Mouse (Mus musculus) right cerebral cortex, postnatal 25 days (tissue): ENCODE measurements at regions not wholly inside any gene's neighbourhood (a gene's known extent, or its start where the extent isn't known, plus 50 kb on each side); places are given as distances from the start of the nearest gene placed in this dataset.

Source experiments
- DNase-seq: peaks from one replicate; pipeline ENCODE4 v3.0.0; 2022

DNA sequence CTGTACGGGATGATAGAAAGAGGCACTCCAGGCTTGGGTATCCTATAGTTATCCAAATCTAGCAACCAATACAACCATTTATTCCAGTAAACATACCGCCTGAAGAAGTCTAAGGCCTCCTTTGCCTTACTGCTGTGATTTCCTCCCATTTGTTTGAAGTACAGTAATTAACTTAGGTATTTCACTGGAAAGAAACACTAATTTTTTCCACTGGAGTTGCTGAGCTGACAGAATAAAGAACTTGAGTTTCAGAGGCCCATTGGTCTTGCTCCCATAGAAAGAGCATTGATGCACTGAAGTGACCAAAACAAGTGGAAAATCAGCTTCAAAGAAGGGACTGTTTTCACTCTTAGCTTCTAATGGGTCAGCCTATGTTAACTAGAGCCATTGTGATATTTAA, 1100.8 kb upstream of the Gm7489 start:
- DNase-seq, result no peak

DNA sequence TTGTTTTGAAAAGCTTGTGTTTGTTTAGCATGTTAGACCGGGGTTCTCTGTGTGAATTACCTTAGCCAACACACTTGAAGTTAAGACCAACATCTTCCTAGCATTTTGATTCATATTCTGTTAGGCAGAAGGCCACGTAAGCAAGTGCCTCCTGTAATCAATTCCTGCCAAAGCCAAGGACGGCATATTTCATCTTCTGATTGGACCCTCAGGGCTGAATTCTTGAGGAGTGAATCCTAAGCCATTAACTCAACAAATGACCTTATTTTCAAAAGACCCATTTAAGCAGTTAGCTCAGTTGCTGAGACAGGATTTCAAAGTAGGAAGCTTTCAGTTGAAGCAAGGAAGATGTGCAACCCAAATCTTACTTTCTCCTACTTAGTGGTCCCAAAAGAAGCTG, 1099.5 kb upstream of the Gm7489 start:
- DNase-seq, result no peak

DNA sequence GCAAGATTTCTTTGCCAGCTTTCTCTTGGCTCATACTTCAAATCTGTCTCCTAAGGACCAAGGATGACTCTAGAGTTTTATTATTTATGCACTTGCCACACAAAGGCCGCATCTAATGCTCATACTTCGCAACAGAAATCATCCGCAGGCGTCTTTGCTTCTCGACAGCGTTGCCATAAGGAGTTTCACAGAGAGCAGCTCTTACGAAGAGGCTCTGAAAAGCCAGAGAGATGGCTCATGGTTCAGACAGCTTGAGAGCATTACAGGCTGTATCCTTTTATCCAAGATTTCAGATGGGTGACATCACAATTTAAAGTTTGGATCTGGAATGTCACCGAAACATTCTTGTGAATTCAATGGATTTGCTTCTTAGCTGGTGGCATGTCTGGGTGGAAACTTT, 1098.7 kb upstream of the Gm7489 start:
- no peak for DNase-seq

DNA sequence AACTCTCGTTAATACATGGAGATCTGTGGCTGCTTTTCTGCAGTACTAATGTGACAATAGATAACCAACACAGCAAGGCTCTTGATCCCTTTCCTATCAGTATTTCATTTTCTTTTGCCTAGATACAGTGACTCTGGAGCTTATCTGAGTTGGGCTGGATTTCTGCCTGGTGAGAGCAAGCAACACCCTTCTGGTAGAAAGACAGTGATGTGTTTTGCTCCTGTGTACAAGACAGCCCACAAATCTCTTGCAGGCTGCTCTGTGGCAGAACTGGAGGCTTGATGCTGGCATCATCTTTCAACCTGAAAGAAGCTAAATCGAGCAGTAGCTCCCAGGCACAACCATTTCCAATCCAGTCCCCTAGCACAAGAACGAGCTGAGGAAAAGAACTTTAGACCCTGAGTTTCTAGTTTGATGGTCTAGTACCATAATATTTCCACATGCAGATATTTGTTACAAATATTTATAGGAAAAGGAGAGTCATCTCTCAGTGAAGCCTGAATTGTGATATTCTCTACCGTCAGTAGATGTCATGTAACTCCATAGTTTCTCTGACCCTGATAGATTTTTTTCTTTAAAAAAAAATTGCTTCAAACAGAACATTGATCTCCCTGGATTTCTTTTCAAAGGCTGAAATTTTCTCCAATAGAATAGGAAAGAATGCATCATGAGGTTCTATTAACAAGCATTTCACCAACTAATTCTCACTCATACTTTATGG, 1079.1 kb upstream of the Gm7489 start:
- DNase-seq, result no peak

DNA sequence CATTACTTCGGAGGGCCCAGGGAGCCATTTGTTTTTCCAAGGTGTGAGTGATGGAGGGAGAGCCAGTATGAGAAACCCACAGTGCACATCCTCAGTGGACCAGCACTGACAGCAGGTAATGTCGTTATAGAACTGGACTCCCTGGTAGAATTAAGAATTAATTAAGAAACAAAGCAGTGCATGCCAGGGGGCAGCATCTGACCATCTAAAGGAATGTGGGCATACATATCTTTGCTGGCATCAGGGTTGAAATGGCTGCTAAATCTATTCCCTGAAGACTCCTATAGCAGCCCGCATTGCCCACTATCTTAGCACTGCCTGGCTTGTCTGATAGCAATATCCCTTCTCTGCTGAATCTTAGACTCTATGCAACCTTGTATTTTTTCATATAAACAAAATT, 1076.1 kb upstream of the Gm7489 start:
- no peak for DNase-seq

DNA sequence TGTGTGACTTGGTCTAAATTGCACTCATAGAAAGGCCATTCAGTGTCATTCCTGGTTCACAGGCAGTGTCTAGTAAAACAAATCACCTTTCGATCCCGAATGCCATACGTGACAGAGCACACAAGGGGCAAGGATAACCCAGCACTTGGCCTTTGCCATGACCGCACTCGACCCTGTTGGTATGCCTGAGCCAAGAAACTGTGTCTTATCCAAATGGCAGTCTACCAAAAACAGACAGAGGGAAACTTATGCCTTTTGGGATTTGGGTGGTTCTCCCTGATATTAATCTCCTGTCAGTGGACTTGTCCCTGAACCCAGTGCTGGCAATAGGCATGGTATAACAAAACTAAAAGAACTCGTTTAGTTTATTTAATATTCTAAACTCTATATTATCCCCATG, 1063.9 kb upstream of the Gm7489 start:
- no peak for DNase-seq

DNA sequence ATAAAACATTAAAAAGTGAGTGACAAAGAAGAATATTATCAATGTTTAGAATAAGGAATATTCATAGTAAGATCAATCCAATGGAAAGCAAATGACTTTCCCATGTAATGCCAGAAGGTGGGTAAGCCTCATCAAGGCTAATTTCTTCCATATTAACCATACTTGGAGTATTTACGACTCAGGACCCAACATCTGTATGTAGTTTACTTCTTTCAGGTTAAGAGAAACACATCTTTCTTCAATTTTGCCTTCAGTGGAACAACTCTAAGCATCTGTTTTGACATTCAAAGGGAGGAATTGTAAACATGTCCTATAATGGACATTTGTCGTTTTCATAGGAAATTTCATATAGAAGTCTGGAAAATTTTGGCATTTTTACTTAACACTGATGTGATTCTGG, 1047.8 kb upstream of the Gm7489 start:
- no peak for DNase-seq

DNA sequence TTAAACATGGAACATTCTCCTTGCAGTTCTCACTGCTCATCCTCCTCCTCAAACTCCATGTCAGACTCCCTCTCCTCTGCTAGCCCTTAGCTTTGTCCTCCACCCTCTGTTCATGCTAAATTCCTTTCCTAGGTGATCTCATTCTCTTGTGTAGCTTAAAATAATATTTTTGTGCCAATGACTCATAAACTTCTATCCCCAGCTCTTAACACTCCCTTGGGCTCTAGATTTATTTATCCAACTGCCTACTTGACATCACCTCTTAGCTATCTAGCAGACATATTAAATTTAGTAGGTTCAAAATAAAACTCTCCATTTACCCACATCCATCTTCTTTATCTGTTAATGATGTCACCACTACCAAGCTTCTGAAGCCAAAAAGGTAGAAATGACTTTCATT, 1036.6 kb upstream of the Gm7489 start:
- no peak for DNase-seq

DNA sequence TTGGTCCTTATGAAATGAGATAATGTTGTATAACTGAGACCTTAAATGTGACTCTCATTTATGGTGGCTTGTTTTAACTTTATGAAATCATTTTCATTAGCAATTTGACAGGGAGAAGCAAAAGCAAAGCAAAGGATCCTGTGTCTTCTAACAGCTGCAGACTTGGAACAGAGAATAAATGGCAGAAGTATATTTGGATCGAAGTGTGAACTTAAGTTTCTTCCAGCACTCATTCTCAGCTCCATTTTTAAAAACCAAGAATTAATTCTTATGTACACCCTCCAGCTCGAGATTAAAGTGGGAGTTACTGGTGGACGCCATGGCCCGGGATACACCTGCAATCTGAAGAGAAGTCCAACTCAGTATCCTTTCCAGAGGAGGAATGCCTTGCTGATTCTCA, 1026.0 kb upstream of the Gm7489 start:
- peak; percentile 6 for DNase-seq

DNA sequence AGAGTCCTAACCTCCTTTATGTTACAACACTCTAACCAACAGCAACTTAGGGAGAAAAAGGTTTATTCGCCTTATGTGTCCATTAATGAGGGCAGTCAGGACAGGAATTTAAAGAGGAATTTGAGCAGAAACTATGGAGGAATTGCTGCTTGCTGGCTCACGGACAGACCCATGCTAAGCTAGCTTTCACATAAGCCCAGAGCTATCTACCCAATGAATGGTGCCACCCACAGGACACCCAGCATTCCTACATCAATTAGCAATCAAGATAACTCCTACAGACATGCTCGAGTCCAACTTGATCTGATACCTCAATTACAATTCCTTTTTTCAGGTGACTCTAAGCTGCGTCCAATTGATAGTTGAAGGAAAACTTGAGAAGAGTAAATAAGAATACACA, 1021.2 kb upstream of the Gm7489 start:
- DNase-seq, result no peak

DNA sequence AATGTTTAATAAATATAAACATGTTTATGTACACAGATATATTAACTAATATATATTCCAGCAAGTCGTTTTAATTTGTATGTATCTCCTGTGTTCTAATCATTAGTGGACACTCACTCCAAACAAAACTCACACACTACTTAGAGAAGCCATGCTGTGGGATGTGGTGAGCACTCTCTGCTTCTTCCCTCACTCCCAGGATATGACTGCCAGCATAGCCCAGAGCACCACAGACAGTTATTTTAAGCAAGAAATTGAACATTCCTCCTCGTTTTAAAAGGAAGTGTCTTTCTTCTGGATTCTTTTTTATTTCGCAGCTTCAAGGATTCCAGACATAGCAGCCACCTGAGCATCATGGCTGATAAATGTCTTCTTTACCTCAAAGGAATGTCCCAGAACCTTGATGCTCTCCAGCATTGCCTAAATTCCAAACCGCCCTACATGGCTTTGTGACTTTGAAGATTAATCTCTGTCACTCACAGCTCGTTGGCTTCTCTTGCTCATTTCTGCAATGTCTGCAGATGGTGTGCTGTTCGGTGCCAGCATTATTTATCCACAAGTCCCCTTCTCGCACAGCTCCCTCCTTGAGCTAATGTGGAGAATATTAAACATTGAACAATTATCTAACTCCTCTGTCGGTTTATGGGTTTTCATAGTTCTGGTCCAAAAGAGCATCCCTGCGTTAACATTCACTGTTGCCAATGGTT, 992.3 kb upstream of the Gm7489 start:
- no peak for DNase-seq

DNA sequence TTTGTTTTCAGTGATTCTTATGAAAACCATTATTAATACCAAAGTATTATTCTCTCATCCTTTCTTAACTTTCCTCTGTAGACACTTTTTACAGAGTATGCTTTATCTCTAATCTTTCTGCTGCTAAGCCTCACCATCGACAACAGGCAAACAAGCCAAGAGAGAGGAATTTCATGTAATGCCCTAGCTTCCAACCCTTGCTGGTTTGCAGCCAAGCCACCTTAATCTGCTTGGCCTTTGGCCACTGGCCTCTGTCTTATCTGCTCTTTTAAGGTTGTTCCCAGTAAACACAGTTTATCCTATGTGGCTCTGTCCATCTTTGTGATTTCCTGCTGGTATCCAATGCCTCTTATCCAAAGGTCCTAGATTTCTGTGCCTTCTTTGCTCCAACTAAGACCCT, 986.6 kb upstream of the Gm7489 start:
- DNase-seq, result no peak

DNA sequence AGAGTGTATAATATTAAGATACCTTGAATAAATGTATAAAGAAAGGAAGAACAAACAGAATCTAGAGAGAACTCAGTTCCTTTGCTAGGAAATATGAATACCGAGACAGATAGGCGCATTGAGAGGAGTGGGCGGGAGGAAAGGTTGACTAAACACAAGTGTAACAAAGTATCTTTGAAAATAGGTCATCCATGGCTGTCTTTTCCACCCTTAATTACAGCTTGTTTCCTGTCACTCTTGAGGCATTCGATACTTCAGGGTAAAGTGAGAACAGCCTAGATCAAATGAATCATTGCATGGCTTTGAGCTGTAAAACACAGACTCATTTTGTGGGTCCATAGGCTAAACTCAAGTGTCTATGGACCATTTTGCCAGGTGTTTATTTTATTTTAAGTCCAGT, 985.3 kb upstream of the Gm7489 start:
- DNase-seq, result no peak

DNA sequence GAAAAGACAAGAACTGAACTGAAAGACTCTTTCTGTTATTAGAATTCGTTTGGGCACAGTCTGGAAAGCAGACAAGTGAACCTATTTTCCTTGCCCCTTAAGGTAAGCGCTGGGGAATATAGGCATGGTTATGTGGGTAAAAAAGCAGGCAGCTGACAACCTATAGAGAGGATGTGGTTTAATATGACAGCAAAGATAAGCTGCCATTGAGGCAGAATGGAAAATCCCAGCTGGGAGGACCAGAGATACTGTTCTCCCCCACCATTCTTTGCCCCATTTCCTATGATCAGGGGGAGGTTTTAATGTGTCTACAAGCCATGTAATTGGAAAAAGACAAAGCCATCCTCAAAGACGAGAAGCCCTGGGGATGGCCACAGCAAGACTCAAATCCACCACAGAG, 984.9 kb upstream of the Gm7489 start:
- DNase-seq, result no peak

DNA sequence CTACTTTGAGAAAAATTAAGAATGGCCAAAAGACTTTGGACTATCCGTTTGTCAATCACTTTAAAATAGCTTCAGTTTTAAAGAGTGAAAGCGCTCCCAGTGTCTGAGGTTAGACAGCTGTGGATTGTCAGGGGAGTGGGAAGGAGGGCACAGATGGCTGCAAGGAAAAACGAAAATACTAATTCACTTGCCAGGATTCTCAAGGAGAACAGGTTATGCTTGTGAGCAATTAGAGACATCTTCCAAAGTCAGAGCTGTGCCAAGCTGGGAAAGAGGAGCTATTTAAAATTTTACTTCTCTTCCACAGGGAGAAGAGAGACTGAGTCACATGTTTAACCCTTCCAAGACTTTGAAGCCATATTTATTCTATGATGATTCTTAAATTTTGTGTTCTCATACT, 979.5 kb upstream of the Gm7489 start:
- peak; percentile 17 for DNase-seq

DNA sequence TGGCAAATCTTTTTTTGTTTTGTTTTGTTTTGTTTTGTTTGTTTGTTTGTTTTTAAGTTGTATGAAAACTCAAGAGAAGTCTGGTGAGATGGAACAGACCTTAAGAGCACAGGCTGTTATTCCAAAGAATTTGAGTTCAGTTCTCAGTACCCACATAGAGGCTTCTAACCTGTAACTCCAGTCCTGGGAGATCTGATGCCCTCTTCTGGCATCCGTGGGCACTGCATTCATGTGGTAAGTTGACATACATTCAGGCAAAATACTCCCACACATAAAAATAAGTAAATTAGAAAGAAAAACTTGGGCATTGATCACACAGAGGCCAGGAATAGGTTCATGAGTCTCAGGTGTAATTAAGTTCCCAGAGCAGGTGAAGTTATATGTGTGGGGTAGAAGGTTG, 977.5 kb upstream of the Gm7489 start:
- DNase-seq, result no peak

DNA sequence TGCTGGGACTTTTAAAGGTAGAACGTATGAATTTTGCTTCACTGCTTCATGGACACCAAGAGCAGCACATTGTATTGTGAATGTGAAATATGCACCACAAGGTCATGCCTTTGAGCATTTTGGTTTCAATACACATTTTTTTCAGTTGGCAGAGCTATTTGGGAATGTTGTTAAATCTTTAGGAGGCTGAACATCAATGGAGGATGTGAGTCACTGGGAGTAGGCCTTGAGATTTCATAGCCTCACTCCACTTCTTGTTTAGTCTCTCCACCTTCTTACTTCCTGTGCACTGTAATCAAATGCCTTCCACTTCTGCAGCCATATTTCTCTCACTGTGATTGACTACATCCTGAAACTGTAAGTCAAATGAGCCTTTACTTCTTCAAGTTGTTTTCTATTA, 962.4 kb upstream of the Gm7489 start:
- DNase-seq, result no peak

DNA sequence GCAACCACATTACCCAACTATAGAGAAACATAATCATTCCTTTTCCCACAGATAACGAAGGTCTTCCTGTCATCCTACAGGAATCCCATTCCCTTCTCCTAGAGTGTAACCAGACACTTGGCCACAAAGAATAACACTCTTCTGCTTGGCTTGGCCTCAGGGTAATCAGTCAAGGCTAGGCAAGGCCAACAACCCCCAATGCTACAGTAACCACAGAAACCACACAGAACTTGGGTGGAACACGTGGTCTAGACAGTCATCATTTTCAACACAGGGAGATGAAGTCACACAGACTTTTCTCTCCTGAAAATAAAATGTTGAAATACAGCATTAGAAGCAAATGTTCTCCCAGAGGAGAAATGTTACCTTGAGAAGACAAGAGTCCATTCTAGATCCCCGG, 956.3 kb upstream of the Gm7489 start:
- DNase-seq, result no peak

DNA sequence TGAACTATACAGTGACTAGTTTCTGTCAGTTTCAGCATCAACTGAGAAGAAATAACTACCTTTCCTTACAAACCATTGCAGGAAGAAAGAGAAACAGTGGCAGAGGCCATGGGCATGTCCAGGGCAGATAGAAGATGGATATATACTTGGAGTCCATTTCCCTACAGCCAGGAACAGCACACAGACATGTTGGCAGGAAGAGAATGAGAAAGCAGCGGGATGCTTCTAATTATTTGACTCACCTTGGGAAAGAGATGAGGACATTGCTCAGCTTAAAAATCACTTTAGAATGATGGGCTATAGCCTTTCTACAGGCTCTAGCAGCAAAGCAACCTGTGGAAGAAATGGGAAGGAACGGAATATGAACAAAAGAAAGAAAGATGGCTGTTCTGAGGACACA, 947.6 kb upstream of the Gm7489 start:
- no peak for DNase-seq

DNA sequence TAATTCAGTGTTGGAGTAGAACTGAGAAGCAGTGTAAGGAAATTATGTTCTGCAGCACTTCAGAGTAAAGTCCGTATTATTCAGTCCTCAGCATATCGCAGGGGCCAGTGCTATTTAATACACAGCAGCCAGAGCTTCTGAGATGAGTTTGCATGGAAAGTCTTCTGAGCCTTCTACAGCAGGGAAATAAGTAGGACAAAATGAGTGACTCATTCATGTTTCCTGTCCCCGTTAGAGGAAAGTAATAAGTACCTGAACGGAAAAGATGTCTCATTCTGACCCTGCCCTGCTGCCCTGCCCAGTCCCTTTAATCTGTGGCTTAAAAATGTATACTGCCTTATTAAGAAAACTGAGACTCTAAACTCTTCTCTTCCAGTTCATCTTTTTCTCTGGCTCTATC, 940.1 kb upstream of the Gm7489 start:
- DNase-seq, result no peak

DNA sequence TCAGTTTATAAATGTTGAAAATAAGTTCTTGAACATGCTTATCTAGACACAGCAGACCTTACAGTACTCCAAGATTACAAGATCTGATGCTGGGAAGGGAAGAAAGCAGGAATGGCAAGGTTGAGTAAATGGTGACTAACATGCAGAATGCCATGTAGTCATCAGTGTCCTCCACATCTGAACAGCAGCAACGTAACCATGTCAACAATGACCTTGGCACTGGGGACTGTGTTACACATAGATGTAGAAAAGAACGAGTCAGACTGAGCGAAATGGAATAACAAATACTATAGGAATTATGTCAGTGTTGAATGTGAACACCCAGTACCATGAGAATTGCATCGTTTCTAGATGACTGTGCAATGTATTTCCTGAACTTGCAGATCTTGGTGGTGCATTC, 936.5 kb upstream of the Gm7489 start:
- no peak for DNase-seq

DNA sequence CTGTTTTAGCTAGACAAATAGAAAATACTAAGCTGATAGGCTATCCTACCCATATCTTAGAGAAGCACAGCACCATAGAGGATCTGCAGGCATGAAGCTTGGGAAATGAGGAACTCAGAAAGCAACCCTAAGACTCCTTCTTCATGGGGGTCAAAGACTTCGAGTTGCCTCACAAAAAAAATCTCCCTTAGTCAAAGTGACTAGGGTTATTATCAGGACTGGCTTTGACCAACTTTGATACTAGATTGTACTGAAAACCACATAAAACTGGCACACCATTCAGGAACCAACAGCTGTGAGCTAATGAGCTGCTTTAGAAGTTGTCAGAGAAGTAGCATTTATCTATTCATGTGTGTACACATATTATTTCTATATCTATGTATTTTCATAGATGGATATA, 931.2 kb upstream of the Gm7489 start:
- no peak for DNase-seq

DNA sequence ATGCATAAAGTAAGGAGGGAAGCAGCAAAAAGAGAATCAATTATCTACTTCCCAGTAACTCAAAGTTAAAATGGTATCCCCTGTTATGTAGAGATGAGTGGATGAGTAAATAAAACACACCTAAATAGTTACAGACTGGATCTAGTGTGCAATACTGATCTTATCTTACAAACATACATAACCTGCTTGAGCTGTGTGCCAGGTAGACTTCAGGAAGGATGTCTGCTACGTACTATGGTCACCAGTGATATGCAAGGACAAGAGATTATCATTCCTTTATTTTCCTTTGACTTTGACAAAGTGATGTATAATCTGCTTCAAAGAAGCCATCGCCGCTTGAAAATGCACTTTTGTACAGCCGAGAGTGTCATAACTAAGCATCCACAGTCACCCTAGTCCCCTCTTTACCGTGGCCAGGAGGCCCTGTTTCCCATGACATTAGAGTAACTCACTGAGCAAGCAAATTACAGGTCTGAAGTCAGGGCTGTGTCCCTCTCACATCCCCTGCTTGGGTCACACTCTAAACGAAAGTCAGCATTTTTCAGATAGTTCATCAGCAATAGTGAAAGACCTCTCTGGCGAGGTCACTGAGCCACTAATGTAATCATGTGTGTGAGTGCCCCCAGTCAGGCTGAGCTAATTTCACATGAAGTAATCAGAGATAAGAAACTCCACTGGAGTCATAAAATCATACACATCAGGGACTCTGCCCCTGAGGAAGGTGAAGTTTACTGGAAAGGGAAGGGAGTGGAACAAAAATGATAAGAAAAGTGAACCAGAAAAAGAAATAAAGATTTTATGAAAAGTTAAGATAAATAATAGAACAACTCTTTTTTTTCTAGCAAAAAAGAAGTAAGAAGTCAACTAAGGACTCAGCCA, 929.8 kb upstream of the Gm7489 start:
- no peak for DNase-seq

DNA sequence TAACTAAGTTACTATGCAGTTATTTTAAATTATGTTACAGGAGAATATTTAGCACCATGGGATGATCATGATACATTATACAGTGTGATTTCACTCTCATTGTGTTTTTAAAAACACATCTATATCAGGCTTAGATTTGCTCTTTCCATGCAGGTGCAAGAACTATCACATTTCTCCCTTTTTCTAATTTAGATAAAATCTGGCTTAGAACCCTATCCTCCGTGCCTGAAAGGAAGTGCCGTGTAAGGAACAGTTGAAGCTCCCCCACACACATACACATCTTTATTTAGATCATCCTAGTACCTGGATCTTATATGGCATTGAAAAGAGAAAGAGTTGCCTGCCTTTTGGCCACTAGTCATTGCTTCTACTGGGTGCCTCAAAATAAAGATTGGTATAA, 925.0 kb upstream of the Gm7489 start:
- no peak for DNase-seq
